Mouse (Mus musculus) limb, embryonic 10.5 days (tissue): ENCODE results near the gene Spop. TPM values are rescaled to one million over a fixed set of nuclear protein-coding genes. Genes with fewer than 3 reads are reported as not detected.

ENCODE experiments used
- DNase-seq: peaks from one replicate; pipeline ENCODE4 v3.0.0-alpha.2; 2017; ENCODE audit warnings: low spot score
- H3K27ac ChIP-seq: fragments of 300-500 bp; sonication (generic); 2 replicates; pipeline ENCODE4 v1.5.1; 2016; ENCODE audit warnings: mild to moderate bottlenecking
- H3K27me3 ChIP-seq: fragments of 300-500 bp; sonication (generic); 2 replicates; pipeline ENCODE4 v1.6.1; 2016; ENCODE audit warnings: low read depth, mild to moderate bottlenecking; ENCODE audit not compliant: poor library complexity, severe bottlenecking
- H3K36me3 ChIP-seq: fragments of 300-500 bp; sonication (generic); 2 replicates; pipeline ENCODE4 v1.6.1; 2016; ENCODE audit warnings: mild to moderate bottlenecking, moderate library complexity
- H3K4me1 ChIP-seq: fragments of 300-500 bp; sonication (generic); 2 replicates; pipeline ENCODE4 v1.6.1; 2016
- H3K4me3 ChIP-seq: fragments of 300-500 bp; sonication (generic); 2 replicates; pipeline ENCODE4 v1.5.1; 2016; ENCODE audit warnings: mild to moderate bottlenecking, moderate library complexity
- H3K9me3 ChIP-seq: fragments of 300-500 bp; sonication (generic); replicated peaks from 2 replicates; pipeline ENCODE4 v1.6.1; 2016; ENCODE audit warnings: mild to moderate bottlenecking
- WGBS: fragments of 180-500 bp; shearing (Covaris S2); methylation state at CpG from one replicate; pipeline ENCODE4 v1.1.7; 2016; 5-methylcytosine and 5-hydroxymethylcytosine counted together
- polyA plus RNA-seq: library from polyadenylated mRNA; unstranded; fragments of >200 nt; fragmentation: Nextera tagmentation; extraction: Ambion mirVana; gene quantifications from 2 replicates; pipeline ENCODE4 v1.2.1, GENCODE M21; 2016

The Spop gene
- polyA plus RNA-seq, 1 experiment from 2014 or later: 123 TPM

- 89% methylated on average over 2 of the region's 2 CpGs for WGBS
- H3K27ac ChIP-seq: no peak overlapping the region
- no peaks in the 10 kb centered on the region for H3K9me3 ChIP-seq
- H3K27me3 ChIP-seq: no peaks in the 10 kb centered on the region
- 0 out of 2 replicates have a peak, but pooled peaks cover 2% of the 10 kb centered on the region for H3K4me1 ChIP-seq
- no peak for DNase-seq
- H3K4me3 ChIP-seq: no peak overlapping the region
- peaks cover 6% of the 10 kb centered on the region; the same call in 1 of the 2 replicates for H3K36me3 ChIP-seq
Measured at GRCm38 (mm10) chr11:95460872-95461271, 47.0 kb downstream of the Spop start.

DNA sequence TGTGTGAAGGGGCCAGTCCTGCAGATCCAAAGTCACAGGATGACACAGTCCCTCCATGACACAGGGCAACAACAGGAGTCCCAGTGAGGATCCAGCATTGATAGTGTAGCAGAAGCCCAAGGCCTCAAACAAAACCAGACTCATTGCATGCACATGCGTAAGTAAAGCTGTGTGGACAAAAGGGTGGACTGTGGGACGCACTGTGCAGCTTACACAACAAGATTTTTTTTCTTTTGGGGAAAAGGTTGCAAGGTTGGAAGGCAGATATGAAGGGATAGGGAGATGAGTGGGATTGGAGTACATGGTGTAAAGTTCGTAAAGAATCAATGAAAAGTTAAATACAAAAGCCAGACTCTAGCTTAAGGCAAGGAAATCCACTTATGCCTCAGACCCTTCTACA lies 48.3 kb downstream of the Spop start:
- no peak for DNase-seq
- peaks cover 8% of the 10 kb centered on the region; the same call in 1 of the 2 replicates for H3K36me3 ChIP-seq
- 0 out of 2 replicates have a peak, but pooled peaks cover 2% of the 10 kb centered on the region for H3K4me1 ChIP-seq
- H3K9me3 ChIP-seq: no peaks in the 10 kb centered on the region
- no peak overlapping the region for H3K4me3 ChIP-seq
- WGBS: 93% methylated on average over 3 of the region's 3 CpGs
- H3K27me3 ChIP-seq: no peaks in the 10 kb centered on the region
- H3K27ac ChIP-seq: no peak overlapping the region

DNA sequence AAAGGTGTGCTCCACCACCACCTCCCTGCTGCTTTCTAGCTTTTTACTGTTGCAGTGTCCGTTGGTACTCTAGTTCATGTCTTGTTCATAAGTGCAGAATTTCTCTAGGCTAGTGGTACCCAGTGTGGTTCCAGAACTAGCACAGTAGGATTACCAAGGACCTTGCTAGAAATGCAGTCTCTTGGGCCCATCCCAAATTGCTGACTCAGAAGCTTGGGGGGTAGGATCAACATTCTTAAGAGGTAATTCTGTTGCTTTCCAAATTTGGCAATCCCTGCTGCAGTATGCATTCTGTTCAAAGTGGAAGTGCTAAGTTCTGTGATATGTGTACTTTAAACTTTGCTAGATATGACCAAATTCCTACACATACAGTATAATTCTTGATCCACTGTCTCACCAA lies 53.9 kb downstream of the Spop start:
- H3K9me3 ChIP-seq: no peaks in the 10 kb centered on the region
- no peaks in the 10 kb centered on the region for H3K27me3 ChIP-seq
- H3K4me3 ChIP-seq: no peak overlapping the region
- H3K36me3 ChIP-seq: peaks cover 25% of the 10 kb centered on the region
- H3K27ac ChIP-seq: no peak overlapping the region
- no peaks in the 10 kb centered on the region for H3K4me1 ChIP-seq
- 93% methylated on average over 1 of the region's 1 CpGs for WGBS
- no peak for DNase-seq

- DNase-seq: no peak
- WGBS: 93% methylated on average over 2 of the region's 2 CpGs
- Histone ChIP-seq H3K27ac (no peak overlapping the region), H3K36me3 (peaks cover 64% of the 10 kb centered on the region), H3K27me3 (no peaks in the 10 kb centered on the region), H3K4me3 (no peak overlapping the region), H3K4me1 (no peaks in the 10 kb centered on the region), H3K9me3 (no peaks in the 10 kb centered on the region)
Measured at GRCm38 (mm10) chr11:95472942-95473341, 59.1 kb downstream of the Spop start.

DNA sequence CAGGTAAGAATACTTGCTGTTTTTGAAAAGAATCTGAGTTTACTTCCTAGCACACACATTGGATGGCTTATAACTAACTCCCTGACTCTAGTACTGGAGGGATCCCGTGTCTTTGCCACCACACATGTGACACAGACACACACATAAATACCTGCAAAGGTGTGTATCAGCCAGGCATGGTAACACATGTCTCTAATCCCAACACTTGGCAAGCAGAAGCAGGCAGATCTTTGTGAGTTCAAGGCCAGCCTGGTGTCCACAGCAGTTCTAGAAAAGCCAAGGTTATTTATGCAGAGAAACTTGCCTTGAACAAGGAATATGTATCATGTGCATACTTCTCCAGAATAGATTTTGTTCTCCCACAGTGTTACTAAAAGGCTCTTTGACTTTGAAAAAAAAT lies 59.6 kb downstream of the Spop start:
- WGBS: 80% methylated on average over 1 of the region's 1 CpGs
- H3K27me3 ChIP-seq: no peaks in the 10 kb centered on the region
- no peak overlapping the region for H3K27ac ChIP-seq
- no peaks in the 10 kb centered on the region for H3K4me1 ChIP-seq
- H3K36me3 ChIP-seq: peaks cover 64% of the 10 kb centered on the region
- DNase-seq: no peak
- no peak overlapping the region for H3K4me3 ChIP-seq
- no peaks in the 10 kb centered on the region for H3K9me3 ChIP-seq

GRCm38 (mm10) chr11:95476323-95476722 lies 62.4 kb downstream of the Spop start:
- H3K36me3 ChIP-seq: peaks cover 73% of the 10 kb centered on the region
- H3K27me3 ChIP-seq: no peaks in the 10 kb centered on the region
- no peak overlapping the region for H3K4me3 ChIP-seq
- no peaks in the 10 kb centered on the region for H3K9me3 ChIP-seq
- DNase-seq: no peak
- WGBS: 89% methylated on average over 7 of the region's 7 CpGs
- H3K4me1 ChIP-seq: no peaks in the 10 kb centered on the region
- H3K27ac ChIP-seq: no peak overlapping the region

DNA sequence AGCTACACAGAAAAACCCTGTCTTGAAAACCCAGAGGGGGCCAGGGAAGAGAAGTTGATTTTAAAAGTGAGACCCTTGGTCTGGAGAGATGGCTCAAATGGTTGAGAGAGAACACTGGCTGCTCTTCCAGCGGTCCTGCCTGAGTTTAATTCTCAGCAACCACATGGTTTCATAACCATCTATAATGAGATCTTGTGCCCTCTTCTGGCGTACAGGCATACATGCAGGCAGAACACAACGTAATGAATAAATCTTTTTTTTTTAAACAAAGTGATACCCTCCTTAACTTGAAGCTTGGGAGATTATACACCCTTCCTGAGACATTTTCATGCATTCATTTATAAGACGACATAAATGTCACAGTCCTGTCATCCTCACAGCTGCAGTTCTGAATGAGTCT lies 65.6 kb downstream of the Spop start:
- 80% methylated on average over 4 of the region's 4 CpGs for WGBS
- peaks cover 70% of the 10 kb centered on the region for H3K36me3 ChIP-seq
- no peak overlapping the region for H3K4me3 ChIP-seq
- H3K9me3 ChIP-seq: no peaks in the 10 kb centered on the region
- no peaks in the 10 kb centered on the region for H3K4me1 ChIP-seq
- no peak overlapping the region for H3K27ac ChIP-seq
- DNase-seq: no peak
- H3K27me3 ChIP-seq: no peaks in the 10 kb centered on the region

DNA sequence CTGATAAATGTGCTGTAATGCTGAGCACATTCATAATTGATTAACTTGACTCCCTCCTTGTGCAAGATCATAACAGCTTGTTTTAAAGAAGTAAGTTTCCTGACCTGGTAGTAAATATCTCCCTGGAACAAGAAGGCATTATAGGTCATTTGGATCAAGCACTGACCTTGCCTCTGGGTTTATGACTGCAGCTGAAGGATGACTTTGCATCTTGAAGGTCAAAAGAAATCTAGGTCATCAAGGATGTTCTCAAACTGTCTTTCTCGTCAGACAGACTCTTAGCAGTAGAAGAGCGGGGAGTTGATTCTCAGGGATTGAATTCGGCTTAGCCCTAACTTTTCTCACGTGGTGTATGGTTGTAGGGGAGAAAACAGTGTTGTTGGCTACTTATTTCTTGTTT lies 66.8 kb downstream of the Spop start:
- Histone ChIP-seq H3K9me3 (no peaks in the 10 kb centered on the region), H3K27me3 (no peaks in the 10 kb centered on the region), H3K36me3 (peaks cover 71% of the 10 kb centered on the region), H3K27ac (no peak overlapping the region), H3K4me1 (no peaks in the 10 kb centered on the region), H3K4me3 (no peak overlapping the region)
- 94% methylated on average over 4 of the region's 4 CpGs for WGBS
- no peak for DNase-seq

GRCm38 (mm10) chr11:95485634-95486033 lies 71.8 kb downstream of the Spop start:
- peaks cover 87% of the 10 kb centered on the region for H3K36me3 ChIP-seq
- DNase-seq: no peak

DNA sequence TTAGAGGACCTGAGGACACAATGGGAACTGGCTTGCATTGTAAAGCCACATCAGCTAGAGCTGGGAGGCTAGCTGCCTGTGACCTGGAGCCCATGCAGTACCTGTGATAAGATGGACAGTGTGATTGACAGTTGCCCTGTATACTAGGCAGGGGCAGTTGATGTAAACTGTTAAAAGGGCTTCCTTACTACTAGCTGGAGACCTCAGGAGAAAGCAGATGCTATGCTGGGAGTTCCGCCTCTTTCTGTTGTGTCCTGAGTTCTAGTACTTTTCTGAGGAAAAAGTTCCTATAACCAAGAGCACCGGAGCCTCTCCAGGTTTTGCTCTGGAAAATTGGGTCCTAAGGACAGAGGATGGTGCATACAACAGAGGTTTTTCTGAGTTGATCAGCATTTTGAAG lies 73.4 kb downstream of the Spop start:
- no peak overlapping the region for H3K27ac ChIP-seq
- no peaks in the 10 kb centered on the region for H3K4me1 ChIP-seq
- no peak overlapping the region for H3K4me3 ChIP-seq
- no peaks in the 10 kb centered on the region for H3K9me3 ChIP-seq
- DNase-seq: no peak
- H3K36me3 ChIP-seq: peaks cover 98% of the 10 kb centered on the region
- no peaks in the 10 kb centered on the region for H3K27me3 ChIP-seq
- 94% methylated on average over 2 of the region's 2 CpGs for WGBS

More at GRCm38 (mm10) chr11:95485634-95486033, 71.8 kb downstream of the Spop start:
- 95% methylated on average over 18 of the region's 18 CpGs for WGBS
- Histone ChIP-seq H3K4me1 (no peaks in the 10 kb centered on the region), H3K4me3 (no peak overlapping the region), H3K27me3 (no peaks in the 10 kb centered on the region), H3K27ac (no peak overlapping the region), H3K9me3 (no peaks in the 10 kb centered on the region)

DNA sequence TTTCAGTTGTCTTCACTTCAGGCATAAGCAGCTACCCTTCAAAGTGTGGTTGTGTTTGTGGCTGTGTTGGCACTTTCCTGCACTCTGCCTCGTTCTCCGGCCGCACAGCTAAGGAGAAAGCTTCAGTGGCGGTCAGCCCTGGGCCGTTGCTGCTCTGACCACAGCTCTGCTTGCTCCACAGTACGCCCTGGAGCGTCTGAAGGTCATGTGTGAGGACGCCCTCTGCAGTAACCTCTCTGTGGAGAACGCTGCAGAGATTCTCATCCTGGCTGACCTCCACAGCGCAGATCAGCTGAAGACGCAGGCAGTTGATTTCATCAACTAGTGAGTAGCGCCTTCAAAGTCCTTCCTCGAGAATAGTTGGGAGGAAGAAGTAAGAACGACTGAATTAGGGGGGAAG lies 76.2 kb downstream of the Spop start:
- H3K4me3 ChIP-seq: no peak overlapping the region
- H3K36me3 ChIP-seq: peaks cover 96% of the 10 kb centered on the region
- peak; percentile 29 for DNase-seq
- no peaks in the 10 kb centered on the region for H3K27me3 ChIP-seq
- H3K4me1 ChIP-seq: no peaks in the 10 kb centered on the region
- no peak overlapping the region; the same call in 1 of the 2 replicates for H3K27ac ChIP-seq
- 84% methylated on average over 14 of the region's 14 CpGs for WGBS
- H3K9me3 ChIP-seq: no peaks in the 10 kb centered on the region

GRCm38 (mm10) chr11:95492256-95492655 lies 78.4 kb downstream of the Spop start:
- Histone ChIP-seq H3K4me1 (no peaks in the 10 kb centered on the region), H3K9me3 (no peaks in the 10 kb centered on the region)

DNA sequence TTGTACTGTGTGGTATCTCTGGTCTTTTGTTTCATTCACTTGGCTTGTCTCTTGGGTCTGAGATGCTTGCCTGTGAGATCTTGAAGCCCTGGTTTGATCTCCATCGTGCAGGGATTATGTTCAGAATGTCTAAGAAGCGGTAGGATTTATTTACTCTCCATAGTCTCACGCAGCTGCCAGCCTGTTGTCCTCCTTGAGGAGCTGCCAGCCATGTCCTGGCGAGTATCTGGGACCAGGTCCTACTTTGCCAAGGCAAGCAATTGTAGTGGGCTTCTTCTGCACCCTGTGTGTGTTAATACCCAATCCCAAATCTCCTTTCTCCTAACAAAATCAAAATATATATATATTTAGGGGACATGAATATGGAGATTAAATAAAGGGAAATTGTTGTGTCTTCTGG lies 79.1 kb downstream of the Spop start:
- no peak for DNase-seq
- no peak overlapping the region for H3K27ac ChIP-seq
- WGBS: 91% methylated on average over 4 of the region's 4 CpGs
- no peaks in the 10 kb centered on the region for H3K9me3 ChIP-seq
- no peaks in the 10 kb centered on the region for H3K4me1 ChIP-seq
- H3K27me3 ChIP-seq: no peaks in the 10 kb centered on the region
- H3K36me3 ChIP-seq: peaks cover 75% of the 10 kb centered on the region
- H3K4me3 ChIP-seq: no peak overlapping the region

More at GRCm38 (mm10) chr11:95492256-95492655, 78.4 kb downstream of the Spop start:
- Histone ChIP-seq H3K36me3 (peaks cover 78% of the 10 kb centered on the region), H3K27ac (no peak overlapping the region), H3K27me3 (no peaks in the 10 kb centered on the region), H3K4me3 (no peak overlapping the region)
- 90% methylated on average over 4 of the region's 4 CpGs for WGBS
- no peak for DNase-seq

- Histone ChIP-seq H3K9me3 (no peaks in the 10 kb centered on the region), H3K27ac (no peak overlapping the region), H3K36me3 (peaks cover 69% of the 10 kb centered on the region), H3K4me3 (no peak overlapping the region), H3K4me1 (no peaks in the 10 kb centered on the region), H3K27me3 (no peaks in the 10 kb centered on the region)
- WGBS: 90% methylated on average over 9 of the region's 9 CpGs
- no peak for DNase-seq
Measured at GRCm38 (mm10) chr11:95493950-95494349, 80.1 kb downstream of the Spop start.
